Mouse (Mus musculus): ENCODE data around the gene Rab23.
A peak's percentile ranks its signal among the peaks of the same experiment; 100 is the strongest.

The Rab23 gene

GRCm38 (mm10) chr1:33719733-33720225 lies at the start of gene Rab23:
Rab23 (plus strand) TSS chr1:33719887.
- peak; percentile 79 to 90 for DNase-seq

- peak; percentile 55 to 73 for DNase-seq
Observed at GRCm38 (mm10) chr1:33670164-33670616, 49.5 kb upstream of the Rab23 start.

DNA sequence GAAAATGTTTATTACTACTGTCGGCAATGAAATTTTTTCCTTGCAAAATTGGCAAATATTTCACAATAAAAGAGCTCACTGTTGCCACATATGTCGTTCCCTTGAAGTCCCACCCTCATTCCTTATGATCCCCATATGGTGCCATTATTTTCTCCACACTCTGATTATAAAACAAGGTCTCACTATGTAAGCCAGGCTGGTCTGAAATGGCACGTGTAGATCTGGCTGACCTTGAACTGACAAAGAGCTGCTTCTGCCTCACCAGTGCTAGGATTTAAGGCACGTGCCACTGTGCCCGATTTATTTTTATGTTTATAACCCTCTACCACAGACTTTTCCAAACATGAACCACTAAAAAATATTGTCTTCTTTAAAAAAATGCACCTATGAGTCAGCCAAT lies 48.2 kb upstream of the Rab23 start:
- DNase-seq: no peak

DNA sequence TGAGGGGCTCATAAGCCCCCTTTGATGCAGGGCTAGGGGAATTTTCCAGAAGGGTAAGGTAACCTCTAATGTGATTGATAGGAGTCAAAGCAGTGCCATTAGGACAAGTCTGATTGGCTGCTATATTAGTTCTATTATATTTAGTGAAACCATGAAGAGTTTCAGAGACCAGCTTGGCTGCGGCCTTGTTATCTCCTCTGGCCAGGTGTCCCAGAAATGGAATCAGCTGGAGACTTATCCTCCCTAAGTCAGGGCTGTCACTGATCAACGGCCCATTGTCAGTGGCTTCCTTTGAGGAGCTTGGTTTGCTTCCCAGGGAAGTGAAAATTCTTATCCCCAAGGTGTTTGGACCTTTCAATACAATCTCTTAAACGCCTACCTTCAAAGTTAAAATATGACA lies 47.6 kb upstream of the Rab23 start:
- no peak for DNase-seq

GRCm38 (mm10) chr1:33672514-33672913 lies 47.2 kb upstream of the Rab23 start:
- peak; percentile 36 to 70 for DNase-seq

DNA sequence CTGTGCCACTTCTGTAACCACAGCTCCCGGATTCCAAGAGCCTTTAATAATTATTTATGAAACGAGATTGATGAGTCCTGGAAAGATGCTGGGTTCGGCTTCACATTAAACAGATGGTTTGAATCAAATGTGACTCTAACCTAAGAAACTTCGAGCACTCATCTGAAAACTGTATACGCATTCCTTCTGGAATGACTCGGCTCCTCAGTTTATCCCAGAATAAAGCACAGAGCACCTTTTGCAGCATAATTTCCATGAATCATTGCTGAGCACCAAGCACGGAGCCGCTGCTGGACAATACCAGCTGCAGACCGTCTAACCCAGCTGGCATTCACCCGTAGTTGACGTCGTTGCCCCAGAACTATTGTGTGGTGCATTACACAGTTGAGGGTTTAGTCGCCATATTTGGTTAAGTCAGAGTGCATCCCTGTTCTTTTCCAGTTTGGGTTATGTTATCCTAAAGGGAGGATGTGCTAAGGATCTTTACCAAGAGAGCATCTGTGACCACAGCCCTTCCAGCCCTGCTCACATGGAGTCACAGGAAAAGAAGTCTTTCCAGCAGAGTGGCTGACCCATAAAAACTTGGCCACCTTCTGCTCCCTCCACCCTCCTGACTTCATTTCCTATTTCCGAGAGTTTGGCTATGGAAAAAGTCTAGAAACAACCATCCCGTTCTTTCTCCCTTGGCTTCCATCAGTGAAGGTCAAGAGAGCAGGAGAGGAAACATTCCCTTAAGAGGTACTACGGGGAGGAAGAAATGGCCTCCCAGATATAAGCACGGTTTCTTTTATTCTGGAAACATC lies 46.3 kb upstream of the Rab23 start:
- DNase-seq: no peak

DNA sequence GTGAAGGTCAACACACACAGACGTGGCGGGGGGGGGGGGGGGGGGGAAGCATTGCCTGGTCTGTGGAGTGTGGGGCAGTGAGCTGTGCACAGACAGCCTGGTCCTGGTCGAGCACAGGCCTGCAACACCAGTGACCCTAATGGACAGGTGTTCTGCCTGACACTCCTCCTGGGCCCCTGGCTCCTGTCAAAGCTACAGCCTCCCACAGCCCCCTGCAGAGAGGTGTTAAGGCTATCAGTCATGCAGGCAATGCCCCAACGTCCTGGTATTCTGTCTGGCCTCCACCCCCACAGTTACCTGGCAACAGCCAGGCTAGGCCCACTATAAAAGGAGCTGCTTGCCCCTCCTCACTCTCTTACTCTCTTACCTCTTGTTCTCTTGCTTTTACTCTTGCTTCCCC lies 39.3 kb upstream of the Rab23 start:
- DNase-seq: no peak

- peak in 1 of 2 experiments; percentile 62 for DNase-seq
Observed at GRCm38 (mm10) chr1:33680890-33681289, 38.8 kb upstream of the Rab23 start.

DNA sequence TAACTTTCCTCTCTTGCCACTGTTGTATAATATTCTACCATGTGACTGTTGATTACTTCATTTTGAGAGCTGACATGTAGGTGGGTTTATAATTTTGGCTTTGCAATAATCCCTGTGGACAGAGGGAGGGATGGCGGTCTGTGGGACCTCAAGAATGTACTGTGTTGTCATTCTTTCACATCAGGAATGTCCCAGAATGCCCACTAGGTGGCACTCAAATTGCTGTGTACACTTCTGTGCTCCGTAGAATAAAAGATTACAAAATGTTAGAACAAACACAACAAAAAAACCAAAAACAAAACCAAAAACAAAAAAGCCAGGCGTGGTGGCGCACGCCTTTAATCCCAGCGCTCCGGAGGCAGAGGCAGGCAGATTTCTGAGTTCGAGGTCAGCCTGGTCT lies 35.2 kb upstream of the Rab23 start:
- DNase-seq: peak; percentile 36 to 68

GRCm38 (mm10) chr1:33688810-33689209 lies 30.9 kb upstream of the Rab23 start:
- no peak for DNase-seq

DNA sequence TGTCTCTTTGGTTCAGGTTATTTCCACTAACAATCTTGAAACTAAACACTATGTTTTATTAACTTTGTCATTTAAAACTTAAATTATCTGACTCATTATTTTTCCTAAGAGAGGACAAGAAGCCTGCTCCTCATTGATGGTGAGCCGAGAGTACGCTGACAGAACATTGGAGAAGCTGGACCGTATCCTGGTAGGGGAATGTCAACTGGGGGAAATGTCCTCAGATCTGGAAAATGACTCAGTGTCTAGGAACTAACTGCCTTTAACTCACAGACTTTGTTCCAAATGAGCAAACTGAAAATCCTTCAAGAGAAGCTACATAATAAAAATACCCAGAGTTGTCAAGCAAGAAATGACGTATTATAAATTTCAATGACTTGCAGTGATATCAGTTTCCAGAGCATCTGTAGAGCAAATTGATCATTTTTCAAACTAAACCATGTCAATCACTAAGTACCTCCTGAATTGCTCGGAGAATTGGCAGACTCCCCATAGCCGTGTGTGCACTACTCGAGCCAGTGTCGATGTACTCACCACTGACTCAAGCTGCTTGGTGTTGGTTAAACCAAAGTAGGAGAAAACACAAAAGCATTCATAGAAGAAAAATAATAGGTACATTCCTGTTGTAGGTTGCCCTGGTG lies 30.1 kb upstream of the Rab23 start:
- no peak for DNase-seq

- no peak for DNase-seq
Observed at GRCm38 (mm10) chr1:33690087-33690448, 29.6 kb upstream of the Rab23 start.

DNA sequence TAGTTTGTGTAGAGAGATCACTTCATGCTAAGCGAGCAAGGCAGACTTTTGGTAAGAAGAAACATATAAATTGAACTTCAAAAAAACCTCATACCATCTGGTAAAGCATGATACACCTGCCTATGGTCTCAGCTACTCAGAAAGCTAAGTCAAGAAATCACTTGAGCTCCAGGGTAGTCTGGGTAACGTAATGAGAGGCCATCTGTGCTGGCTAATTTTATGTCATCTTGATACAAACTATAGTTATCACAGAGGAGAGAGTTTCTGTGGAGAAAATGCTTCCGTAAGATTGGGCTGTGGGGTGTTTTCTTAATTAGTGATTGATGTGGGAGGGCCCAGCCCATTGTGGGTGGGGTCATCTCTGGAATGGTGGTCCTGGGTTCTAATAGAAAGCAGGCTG lies 25.8 kb upstream of the Rab23 start:
- no peak for DNase-seq

DNA sequence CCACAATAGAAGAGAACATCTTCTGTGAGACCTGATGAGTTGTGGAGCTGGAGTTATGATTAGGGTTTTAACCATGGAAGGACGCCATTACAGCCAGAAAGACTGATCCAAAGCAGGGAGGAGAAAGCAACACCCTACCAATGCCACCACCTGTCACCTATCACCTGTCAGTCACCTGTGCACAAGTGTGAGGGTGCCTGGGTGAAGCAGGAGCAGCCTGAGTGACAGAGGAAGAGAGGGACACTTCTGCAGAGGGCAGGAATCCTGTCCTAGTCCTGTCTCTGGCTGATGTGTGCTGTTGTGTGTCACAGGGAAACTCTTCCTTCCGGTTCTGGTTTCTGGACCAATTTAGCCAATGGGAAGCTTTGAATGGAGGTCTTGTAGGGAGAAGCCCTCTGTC lies 23.7 kb upstream of the Rab23 start:
- DNase-seq: no peak

DNA sequence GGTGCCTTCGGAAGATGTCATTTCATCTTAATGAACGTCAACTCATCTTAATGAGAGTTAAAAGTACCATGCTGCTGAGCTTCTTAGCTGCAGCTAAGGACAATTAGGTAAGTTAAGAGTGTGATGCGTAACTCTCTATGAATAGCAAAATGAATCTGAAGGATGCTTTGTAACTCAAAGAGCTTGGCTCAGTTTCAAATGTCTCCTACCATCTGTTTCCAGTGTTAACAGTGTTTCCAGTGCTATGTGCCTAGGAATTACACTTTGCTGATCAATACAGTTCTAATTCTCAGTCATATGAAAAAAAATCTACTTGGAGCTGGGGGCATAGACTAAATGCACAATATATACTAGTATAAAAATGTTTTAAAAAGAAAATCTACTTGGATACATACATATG lies 18.4 kb upstream of the Rab23 start:
- no peak for DNase-seq

- DNase-seq: no peak
Observed at GRCm38 (mm10) chr1:33709615-33710014, 10.1 kb upstream of the Rab23 start.

- no peak for DNase-seq
Observed at GRCm38 (mm10) chr1:33712026-33712425, 7.7 kb upstream of the Rab23 start.

GRCm38 (mm10) chr1:33714796-33715195 lies 4.9 kb upstream of the Rab23 start:
- DNase-seq: no peak

DNA sequence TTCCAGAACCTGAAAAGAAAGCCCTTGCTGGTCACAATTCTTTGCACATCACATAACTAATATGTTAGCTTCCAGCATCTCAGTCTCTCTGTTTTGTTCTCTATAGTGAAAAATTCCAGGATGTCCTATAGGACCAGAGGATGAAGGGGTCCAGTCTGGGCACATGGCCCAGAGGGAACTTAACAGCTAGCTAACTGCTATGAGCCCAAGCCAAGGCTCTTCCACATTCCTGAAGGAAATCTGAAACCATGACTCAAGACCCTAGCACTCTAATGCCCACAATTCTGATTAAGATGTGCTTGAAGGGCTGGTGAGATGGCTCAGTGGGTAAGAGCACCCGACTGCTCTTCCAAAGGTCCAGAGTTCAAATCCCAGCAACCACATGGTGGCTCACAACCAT lies 2.1 kb upstream of the Rab23 start:
- DNase-seq: no peak

GRCm38 (mm10) chr1:33720231-33720630 lies 544 bp downstream of the Rab23 start:
- no peak for DNase-seq

GRCm38 (mm10) chr1:33721020-33721419 lies 1.3 kb downstream of the Rab23 start:
- no peak for DNase-seq

DNA sequence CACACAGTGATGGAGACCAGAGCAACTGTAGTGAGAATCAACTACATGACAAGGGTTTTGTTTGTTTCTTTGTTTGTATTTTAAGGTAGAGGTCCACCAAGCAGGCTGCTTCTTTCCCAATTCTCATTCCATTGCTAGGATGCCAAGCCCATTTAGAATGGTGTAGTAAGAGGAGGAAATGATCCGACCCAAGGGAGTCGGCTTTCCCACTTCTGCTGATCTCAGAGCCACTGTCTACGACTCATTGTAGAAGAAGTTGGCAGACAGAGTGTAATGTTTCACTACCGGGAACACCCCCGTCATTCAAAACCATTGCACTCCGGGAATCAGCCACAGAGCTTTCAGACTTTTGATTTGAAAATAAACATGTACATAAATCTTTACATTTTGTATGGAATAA lies 4.8 kb downstream of the Rab23 start:
- DNase-seq: no peak

DNA sequence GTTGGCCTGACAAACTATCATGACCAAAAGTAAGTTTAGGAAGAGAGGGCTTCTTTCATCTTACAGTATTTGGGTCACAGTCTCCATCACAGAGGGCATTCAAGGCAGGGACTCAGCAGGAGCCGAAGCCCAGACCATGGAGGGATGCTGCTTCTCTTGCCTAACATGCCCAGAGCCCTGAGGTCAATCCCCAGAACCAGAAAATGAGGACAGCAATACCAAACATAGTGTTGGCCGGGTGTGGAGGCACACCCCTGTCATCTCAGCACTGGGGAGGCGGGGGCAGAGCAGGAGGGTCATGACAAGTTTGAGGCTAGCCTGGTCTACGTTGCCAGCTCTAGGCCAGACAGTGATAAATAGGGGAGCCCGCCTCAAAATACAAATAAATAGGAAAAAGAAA lies 5.4 kb downstream of the Rab23 start:
- no peak for DNase-seq

DNA sequence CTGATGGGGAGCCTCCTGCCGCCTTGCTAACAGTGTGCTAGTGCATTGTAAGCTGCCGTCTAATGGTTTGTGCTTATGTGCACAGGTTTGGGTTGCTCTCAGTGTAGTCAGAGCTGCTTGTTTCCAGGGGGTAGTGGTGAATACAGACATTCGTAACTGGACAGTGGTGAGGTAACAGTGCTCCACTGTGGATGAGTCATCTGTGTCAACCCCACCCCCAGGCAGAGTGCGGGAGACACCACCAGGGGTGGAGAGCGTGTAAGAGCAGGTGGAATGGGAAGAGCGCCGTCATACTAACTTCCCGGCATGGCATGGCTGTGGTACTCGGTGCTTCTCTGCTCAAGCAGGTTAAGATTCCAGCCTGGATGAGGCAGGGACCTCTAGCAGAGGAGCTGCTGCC lies 13.4 kb downstream of the Rab23 start:
- no peak for DNase-seq

Measured in kidney, postnatal 36 days (tissue).